Mouse (Mus musculus) thymus, adult 2 months (tissue): ENCODE data around the gene Hadhb.

ENCODE experiments used
- CTCF ChIP-seq: fragments of 200-500 bp; IDR thresholded peaks from 2 replicates; pipeline ENCODE4 v1.5.1; 2012; ENCODE audit warnings: mild to moderate bottlenecking, control low read depth, low read length, moderate library complexity, borderline replicate concordance; ENCODE audit not compliant: control insufficient read depth, poor library complexity, insufficient read depth; ENCODE audit errors: extremely low read depth
- POLR2A ChIP-seq: fragments of 200-500 bp; IDR thresholded peaks from 2 replicates; pipeline ENCODE4 v1.6.1; 2012; ENCODE audit warnings: mild to moderate bottlenecking, low read length, control low read depth, moderate library complexity; ENCODE audit not compliant: control insufficient read depth, poor library complexity, insufficient read depth; ENCODE audit errors: extremely low read depth

- TF ChIP-seq CTCF (no peak), POLR2A (no peak)
Measured at GRCm38 (mm10) chr5:30105668-30106300, 49.3 kb upstream of the Hadhb start, which contains the start of gene 3110082J24Rik.
